In genomic region chr4:133632483-133633327, GRCm38 (mm10) we compare ENCODE assay signal across 7 mouse cellular contexts. TPM values are rescaled to one million over a fixed set of nuclear protein-coding genes. Genes with fewer than 3 reads are reported as not detected.
A peak's percentile ranks its signal among the peaks of the same experiment; 100 is the strongest.
DNase-seq lines count a peak whose midpoint lies in the region; ATAC-seq and TF ChIP-seq lines count a peak whose summit lies in the region.

No protein-coding gene starts in this region.

- peak overlapping the region; percentile 90 for H3K27ac ChIP-seq in hindbrain, embryonic 10.5 days
- H3K27ac ChIP-seq in liver, embryonic 13.5 days, result peak overlapping the region; percentile 43

- H3K36me3 ChIP-seq in hindbrain, embryonic 10.5 days, result no peaks in the 10 kb centered on the region
- H3K36me3 ChIP-seq in liver, embryonic 13.5 days, result no peaks in the 10 kb centered on the region

- TF ChIP-seq POLR2A in lung, adult 2 months (IDR thresholded peaks at IDR 0.05; ENCODE audit: borderline replicate concordance, extremely low read depth, low read depth, low read length), result no peak

- H3K4me3 ChIP-seq in lung, adult 2 months (replicated peaks; ENCODE audit: extremely low read depth, low read depth, low read length), result peak overlapping the region; percentile 61
- peak overlapping the region; percentile 90 for H3K4me3 ChIP-seq in hindbrain, embryonic 10.5 days
- peak overlapping the region; percentile 76 for H3K4me3 ChIP-seq in liver, embryonic 13.5 days (replicated peaks)

- WGBS in lung, adult 2 months, result 2% methylated on average over 68 of the region's 69 CpGs
- WGBS in hindbrain, embryonic 10.5 days, result 4% methylated on average over 64 of the region's 69 CpGs
- WGBS in liver, embryonic 13.5 days (ENCODE audit: insufficient replicate concordance), result 3% methylated on average over 51 of the region's 69 CpGs

- TF ChIP-seq CTCF in lung, adult 2 months (IDR thresholded peaks at IDR 0.05; ENCODE audit: insufficient read depth, low read length), result no peak

- no peaks in the 10 kb centered on the region for H3K9me3 ChIP-seq in hindbrain, embryonic 10.5 days
- H3K9me3 ChIP-seq in liver, embryonic 13.5 days (replicated peaks), result no peaks in the 10 kb centered on the region

- no peaks in the 10 kb centered on the region for H3K27me3 ChIP-seq in hindbrain, embryonic 10.5 days (ENCODE audit: insufficient read depth, poor library complexity, severe bottlenecking)
- no peaks in the 10 kb centered on the region for H3K27me3 ChIP-seq in liver, embryonic 13.5 days

- DNase-seq in lung, adult 2 months, result peak; percentile 67
- DNase-seq in lung, postnatal 25 days (ENCODE audit: low spot score), result no peak
- DNase-seq in Muller cell, postnatal 12 days (ENCODE audit: inconsistent ontology term), result peak; percentile 61
- DNase-seq in embryo, embryonic 9.5 days (ENCODE audit: extremely low spot score), result peak; percentile 49
- peak; percentile 10 for DNase-seq in hindbrain, embryonic 10.5 days (ENCODE audit: low spot score)
- DNase-seq in liver, embryonic 13.5 days, result no peak
- DNase-seq in spleen, postnatal 10 days (ENCODE audit: low spot score in 2 of 2), result peak; percentile 64 to 69

- H3K4me2 ChIP-seq in liver, embryonic 13.5 days, result peak overlapping the region; percentile 84

- ATAC-seq in liver, embryonic 13.5 days (ENCODE audit: low read depth), result peak; percentile 69

- H3K4me1 ChIP-seq in lung, adult 2 months (ENCODE audit: control insufficient read depth, insufficient read depth, low read length), result peaks cover 12% of the 10 kb centered on the region
- peaks cover 34% of the 10 kb centered on the region for H3K4me1 ChIP-seq in hindbrain, embryonic 10.5 days (replicated peaks)
- H3K4me1 ChIP-seq in liver, embryonic 13.5 days (replicated peaks), result peaks cover 40% of the 10 kb centered on the region

- peak overlapping the region; percentile 82 for H3K9ac ChIP-seq in liver, embryonic 13.5 days

RNA-seq across cellular contexts. Expression of gene Zdhhc18, which starts 17.2 kb away (rescaled TPM):
- polyA plus RNA-seq in lung, adult 2 months (2012; rRNA removed), result 79.1 and 85.6 TPM in 2 replicates
- polyA plus RNA-seq in hindbrain, embryonic 10.5 days (2016; fragmentation: Nextera tagmentation; extraction: Ambion mirVana), result 1.9 and 3.1 TPM in 2 replicates
- polyA plus RNA-seq in liver, embryonic 13.5 days (2015; fragmentation: Nextera tagmentation; extraction: Ambion mirVana), result 1.0 and 1.1 TPM in 2 replicates

RNA-seq across cellular contexts. Expression of gene Sfn, which starts 30.7 kb away (rescaled TPM):
- 13.0 and 107 TPM in 2 replicates for polyA plus RNA-seq in lung, adult 2 months (2012; rRNA removed)
- polyA plus RNA-seq in hindbrain, embryonic 10.5 days (2016; fragmentation: Nextera tagmentation; extraction: Ambion mirVana), result 16.5 and 33.5 TPM in 2 replicates
- polyA plus RNA-seq in liver, embryonic 13.5 days (2015; fragmentation: Nextera tagmentation; extraction: Ambion mirVana), result 0.77 and 0.92 TPM in 2 replicates

RNA-seq across cellular contexts. Expression of gene Pigv, which starts 39.7 kb away (rescaled TPM):
- 13.6 and 15.9 TPM in 2 replicates for polyA plus RNA-seq in lung, adult 2 months (2012; rRNA removed)
- 14.5 and 16.8 TPM in 2 replicates for polyA plus RNA-seq in hindbrain, embryonic 10.5 days (2016; fragmentation: Nextera tagmentation; extraction: Ambion mirVana)
- polyA plus RNA-seq in liver, embryonic 13.5 days (2015; fragmentation: Nextera tagmentation; extraction: Ambion mirVana), result 5.8 and 7.3 TPM in 2 replicates

RNA-seq across cellular contexts. Expression of gene Gpn2, which starts 48.5 kb away (rescaled TPM):
- 40.8 and 43.3 TPM in 2 replicates for polyA plus RNA-seq in lung, adult 2 months (2012; rRNA removed)
- 28.5 and 29.1 TPM in 2 replicates for polyA plus RNA-seq in hindbrain, embryonic 10.5 days (2016; fragmentation: Nextera tagmentation; extraction: Ambion mirVana)
- polyA plus RNA-seq in liver, embryonic 13.5 days (2015; fragmentation: Nextera tagmentation; extraction: Ambion mirVana), result 12.5 and 13.5 TPM in 2 replicates

RNA-seq across cellular contexts. Expression of gene Gpatch3, which starts 58.2 kb away (rescaled TPM):
- 5.0 and 5.2 TPM in 2 replicates for polyA plus RNA-seq in lung, adult 2 months (2012; rRNA removed)
- polyA plus RNA-seq in hindbrain, embryonic 10.5 days (2016; fragmentation: Nextera tagmentation; extraction: Ambion mirVana), result 10.0 and 10.8 TPM in 2 replicates
- 4.3 and 4.6 TPM in 2 replicates for polyA plus RNA-seq in liver, embryonic 13.5 days (2015; fragmentation: Nextera tagmentation; extraction: Ambion mirVana)

Comparison
In these comparisons a context has a peak if more than half of its experiments do, and no peak if none do; other contexts are left out.
1. DNase-seq: peak in lung, adult 2 months (single experiment), Muller cell, postnatal 12 days (single experiment), embryo, embryonic 9.5 days (single experiment), hindbrain, embryonic 10.5 days (single experiment) and spleen, postnatal 10 days (2 of 2); none in lung, postnatal 25 days (single experiment) and liver, embryonic 13.5 days (single experiment).
2. RNA of gene Zdhhc18, which starts 17.2 kb away (polyA plus RNA-seq): 79.1 to 85.6 TPM in lung, adult 2 months; 1.9 to 3.1 TPM in hindbrain, embryonic 10.5 days and 1.0 to 1.1 TPM in liver, embryonic 13.5 days; every median in the first group is over 10 times any median in the second.
3. Peak in every context shown above with its lines, with median percentiles within 50 percentile points of each other: H3K4me3 ChIP-seq.